Mouse (Mus musculus) G1E (cell line): ENCODE data around the gene Gng4. TPM values are rescaled to one million over a fixed set of nuclear protein-coding genes. Genes with fewer than 3 reads are reported as not detected.

Experiments used
- ATAC-seq: 2 replicates; pipeline ENCODE4 v1.8.0; 2016; ENCODE audit warnings: mild to moderate bottlenecking; ENCODE audit not compliant: insufficient number of reproducible peaks, poor library complexity, low FRiP score, severe bottlenecking; ENCODE audit errors: extremely low read depth
- DNase-seq: peaks from one replicate; pipeline ENCODE4 v3.0.0; 2012; ENCODE audit warnings: low spot score
- H3K27me3 ChIP-seq: 2 replicates; pipeline ENCODE4 v1.6.1; 2012; ENCODE audit warnings: mild to moderate bottlenecking, low read length, inconsistent platforms; ENCODE audit not compliant: insufficient read depth
- H3K36me3 ChIP-seq: replicated peaks from 2 replicates; pipeline ENCODE3; 2012; ENCODE audit warnings: mild to moderate bottlenecking, inconsistent platforms
- H3K4me1 ChIP-seq: 2 replicates; pipeline ENCODE4 v1.6.1; 2012; ENCODE audit warnings: low read depth, low read length, inconsistent platforms, mixed read lengths; ENCODE audit not compliant: insufficient read depth
- H3K4me3 ChIP-seq: 2 replicates; pipeline ENCODE4 v1.5.1; 2012; ENCODE audit warnings: low read depth, mild to moderate bottlenecking, inconsistent platforms, low read length, moderate library complexity, mixed read lengths
- H3K9me3 ChIP-seq: replicated peaks from 2 replicates; pipeline ENCODE4 v1.6.1; 2012; ENCODE audit warnings: inconsistent platforms
- CTCF ChIP-seq: IDR thresholded peaks from 2 replicates; pipeline ENCODE4 v1.5.1; 2012; ENCODE audit warnings: low read depth, low read length, inconsistent platforms, mixed read lengths
- GATA1 ChIP-seq: IDR thresholded peaks from 2 replicates; pipeline ENCODE4 v1.6.1; 2012; ENCODE audit warnings: borderline replicate concordance, low read length, inconsistent platforms, mixed read lengths
- GATA2 ChIP-seq: IDR thresholded peaks from 2 replicates; pipeline ENCODE4 v1.6.1; 2012; ENCODE audit warnings: low read depth, low read length, inconsistent platforms, borderline replicate concordance
- POLR2AphosphoS5 ChIP-seq: IDR thresholded peaks from 2 replicates; pipeline ENCODE4 v1.6.1; 2012; ENCODE audit warnings: low read depth, low read length, inconsistent platforms; ENCODE audit not compliant: insufficient replicate concordance
- TAL1 ChIP-seq: conservative IDR thresholded peaks from 2 replicates; pipeline ENCODE4 v1.6.1; 2012; ENCODE audit warnings: low read depth, low read length, inconsistent platforms, mixed read lengths
- polyA plus RNA-seq: library from polyadenylated mRNA; stranded (reverse); fragments of >175 nt; gene quantifications from 2 replicates; pipeline ENCODE4 v1.2.3, GENCODE M21; 2012
- total RNA-seq, 2 experiments: library from RNA; stranded (forward) in 1 of 2; stranded (reverse) in 1 of 2; fragments of 200-1000 nt in 1 of 2; fragments of >200 nt in 1 of 2; fragmentation: Nextera tagmentation in 1 of 2; gene quantifications; 2 replicates each; pipeline ENCODE4 v1.2.3; 2014 to 2017

Gene Gng4
- total and polyA plus RNA-seq, 3 experiments, result 0.11 TPM; not detected in 2

- H3K36me3 ChIP-seq, result no peaks in the 10 kb centered on the region
- ATAC-seq, result no peak
- TF ChIP-seq GATA1 (no peak), TAL1 (no peak), POLR2AphosphoS5 (no peak), CTCF (no peak), GATA2 (no peak)
- H3K4me1 ChIP-seq, result peaks cover 13% of the 10 kb centered on the region
- H3K27me3 ChIP-seq, result peaks cover 69% of the 10 kb centered on the region
- H3K4me3 ChIP-seq, result no peak overlapping the region
- DNase-seq, result no peak
- no peaks in the 10 kb centered on the region for H3K9me3 ChIP-seq
Observed at GRCm38 (mm10) chr13:13808337-13809132, 24.7 kb downstream of the Gng4 start.

GRCm38 (mm10) chr13:13810885-13811284, 27.0 kb downstream of the Gng4 start:
- TF ChIP-seq GATA2, result no peak
- TF ChIP-seq GATA1, result no peak
- TF ChIP-seq TAL1, result no peak
- no peak for TF ChIP-seq CTCF
- TF ChIP-seq POLR2AphosphoS5, result no peak
- H3K9me3 ChIP-seq, result no peaks in the 10 kb centered on the region
- no peak overlapping the region for H3K4me3 ChIP-seq
- H3K4me1 ChIP-seq, result peaks cover 11% of the 10 kb centered on the region
- ATAC-seq (no peak; the same call in 1 of the 2 replicates), DNase-seq (no peak)
- H3K27me3 ChIP-seq, result peaks cover 62% of the 10 kb centered on the region
- H3K36me3 ChIP-seq, result no peaks in the 10 kb centered on the region

- Histone ChIP-seq H3K36me3 (no peaks in the 10 kb centered on the region), H3K9me3 (no peaks in the 10 kb centered on the region), H3K4me1 (peaks cover 7% of the 10 kb centered on the region; the same call in 1 of the 2 replicates), H3K4me3 (no peak overlapping the region), H3K27me3 (peaks cover 51% of the 10 kb centered on the region)
- DNase-seq, result no peak
- no peak for ATAC-seq
- no peak for TF ChIP-seq POLR2AphosphoS5
- no peak for TF ChIP-seq TAL1
- no peak for TF ChIP-seq GATA2
- no peak for TF ChIP-seq CTCF
Observed at GRCm38 (mm10) chr13:13818696-13819095, 34.8 kb downstream of the Gng4 start.

DNA sequence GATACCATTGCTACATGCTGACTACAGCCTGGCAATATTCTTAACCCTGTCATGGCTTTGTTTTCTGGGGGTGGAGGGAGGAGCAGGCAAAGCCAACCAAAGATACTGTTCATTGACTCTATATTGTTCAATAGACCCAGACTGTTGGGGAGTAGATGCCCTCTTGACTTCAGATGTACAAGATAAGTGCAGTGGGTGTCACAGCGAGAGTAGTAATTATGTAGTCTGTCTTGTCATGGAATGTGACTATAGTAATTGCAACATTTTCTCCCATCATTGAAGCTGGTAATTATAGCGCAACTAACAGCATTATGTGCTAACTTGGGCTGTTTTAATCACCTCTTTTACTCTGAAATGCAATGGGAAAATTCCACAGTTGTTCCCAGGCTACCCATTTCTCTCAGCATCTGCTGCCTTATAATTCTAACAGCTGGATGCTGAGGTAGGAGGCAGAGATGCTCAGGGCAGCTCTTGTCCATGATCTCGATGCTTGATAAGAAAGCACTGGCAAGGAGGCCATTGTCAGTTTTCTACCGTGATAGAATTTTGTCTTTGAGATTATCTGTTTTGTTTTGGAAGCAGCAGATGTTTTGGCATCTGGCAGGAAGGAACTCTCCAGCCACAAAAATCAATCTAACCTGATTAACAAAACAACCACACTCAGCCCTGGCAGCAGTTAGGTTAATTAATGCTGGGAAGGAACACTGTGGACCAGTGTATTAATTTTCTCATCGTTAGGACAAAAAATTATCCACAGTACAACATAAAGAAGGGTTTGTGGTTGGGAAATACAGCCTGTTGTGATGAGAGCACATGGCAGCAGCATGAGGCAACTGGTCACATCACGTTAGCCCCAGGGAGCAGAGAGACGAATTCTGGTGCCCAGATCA, 36.6 kb downstream of the Gng4 start:
- H3K9me3 ChIP-seq, result no peaks in the 10 kb centered on the region
- ATAC-seq, result no peak
- H3K27me3 ChIP-seq, result peaks cover 49% of the 10 kb centered on the region
- TF ChIP-seq CTCF (no peak), GATA1 (no peak), POLR2AphosphoS5 (no peak), GATA2 (no peak), TAL1 (no peak)
- no peaks in the 10 kb centered on the region for H3K36me3 ChIP-seq
- H3K4me3 ChIP-seq, result no peak overlapping the region
- no peak for DNase-seq
- peaks cover 4% of the 10 kb centered on the region; the same call in 1 of the 2 replicates for H3K4me1 ChIP-seq

GRCm38 (mm10) chr13:13824946-13825345, 41.1 kb downstream of the Gng4 start:
- H3K27me3 ChIP-seq, result peaks cover 39% of the 10 kb centered on the region
- DNase-seq (no peak), ATAC-seq (no peak)
- no peak overlapping the region for H3K4me3 ChIP-seq
- no peaks in the 10 kb centered on the region for H3K36me3 ChIP-seq
- peaks cover 4% of the 10 kb centered on the region; the same call in 1 of the 2 replicates for H3K4me1 ChIP-seq
- H3K9me3 ChIP-seq, result no peaks in the 10 kb centered on the region
- TF ChIP-seq GATA1 (no peak), GATA2 (no peak), TAL1 (no peak), CTCF (no peak), POLR2AphosphoS5 (no peak)

- no peak overlapping the region for H3K4me3 ChIP-seq
- H3K4me1 ChIP-seq, result peaks cover 4% of the 10 kb centered on the region; the same call in 1 of the 2 replicates
- TF ChIP-seq POLR2AphosphoS5, result no peak
- TF ChIP-seq TAL1, result no peak
- no peak for TF ChIP-seq CTCF
- no peak for TF ChIP-seq GATA2
- TF ChIP-seq GATA1, result no peak
- H3K27me3 ChIP-seq, result peaks cover 25% of the 10 kb centered on the region
- no peaks in the 10 kb centered on the region for H3K9me3 ChIP-seq
- ATAC-seq, result no peak
- no peaks in the 10 kb centered on the region for H3K36me3 ChIP-seq
- DNase-seq, result no peak
Observed at GRCm38 (mm10) chr13:13826533-13826932, 42.7 kb downstream of the Gng4 start.
